Mouse (Mus musculus) forebrain, postnatal 0 days (tissue): ENCODE results near the gene Cyth3. TPM values are rescaled to one million over a fixed set of nuclear protein-coding genes. Genes with fewer than 3 reads are reported as not detected.

ENCODE experiments used
- ATAC-seq: fragments of 200-750 bp; cut with Nextera tagmentation; 2 replicates; pipeline ENCODE4 v1.8.0; 2017; ENCODE audit warnings: mild to moderate bottlenecking, moderate library complexity
- DNase-seq: peaks from one replicate; pipeline ENCODE4 v3.0.0-alpha.2; 2015
- H3K27ac ChIP-seq: fragments of 300-500 bp; sonication (generic); 2 replicates; pipeline ENCODE4 v1.5.1; 2014; ENCODE audit warnings: low read depth, mild to moderate bottlenecking, antibody characterized with exemption, low read length, moderate library complexity, mixed read lengths
- H3K27me3 ChIP-seq: fragments of 300-500 bp; sonication (generic); 2 replicates; pipeline ENCODE4 v1.6.1; 2014; ENCODE audit warnings: mild to moderate bottlenecking, low read length, mixed read lengths; ENCODE audit not compliant: insufficient read depth
- H3K36me3 ChIP-seq: fragments of 300-500 bp; sonication (generic); 2 replicates; pipeline ENCODE4 v1.6.1; 2014; ENCODE audit warnings: mild to moderate bottlenecking, moderate library complexity; ENCODE audit not compliant: insufficient read depth
- H3K4me1 ChIP-seq: fragments of 300-500 bp; sonication (generic); 2 replicates; pipeline ENCODE4 v1.6.1; 2014; ENCODE audit warnings: antibody characterized with exemption; ENCODE audit not compliant: insufficient read depth
- H3K4me2 ChIP-seq: fragments of 300-500 bp; sonication (generic); 2 replicates; pipeline ENCODE4 v1.6.1; 2014; ENCODE audit warnings: low read depth, mild to moderate bottlenecking, moderate library complexity
- H3K4me3 ChIP-seq: fragments of 300-500 bp; sonication (generic); 2 replicates; pipeline ENCODE4 v1.5.1; 2014; ENCODE audit warnings: low read depth, low read length, mixed read lengths
- H3K9ac ChIP-seq: fragments of 300-500 bp; sonication (generic); 2 replicates; pipeline ENCODE4 v1.6.1; 2014; ENCODE audit warnings: mild to moderate bottlenecking
- H3K9me3 ChIP-seq: fragments of 300-500 bp; sonication (generic); 2 replicates; pipeline ENCODE4 v1.6.1; 2016; ENCODE audit warnings: low read length
- CTCF ChIP-seq: sonication (generic); IDR thresholded peaks from 2 replicates; pipeline ENCODE4 v1.5.1; 2016; ENCODE audit warnings: antibody characterized with exemption, control low read depth, low read depth
- WGBS: fragments of 180-500 bp; shearing (Covaris S2); extraction: QIAGEN DNeasy Blood & Tissue Kit; methylation state at CpG from one replicate; pipeline ENCODE4 v1.1.7; 2014; 5-methylcytosine and 5-hydroxymethylcytosine counted together
- polyA plus RNA-seq: library from polyadenylated mRNA; unstranded; fragments of >200 nt; fragmentation: Nextera tagmentation; extraction: Ambion mirVana; gene quantifications from 2 replicates; pipeline ENCODE4 v1.2.1, GENCODE M21; 2015
- total RNA-seq: library from RNA; depleted of rRNA; stranded (reverse); fragments of >200 nt; gene quantifications from 2 replicates; pipeline ENCODE4 v1.2.3, GENCODE M21; 2014

Cyth3 gene
- total and polyA plus RNA-seq, 2 experiments from 2014 or later, result 42.5 to 63.4 TPM

GRCm38 (mm10) chr5:143730915-143731314, 108.7 kb downstream of the Cyth3 start:
- no peak for TF ChIP-seq CTCF
- 7% methylated on average over 6 of the region's 6 CpGs for WGBS
- H3K27ac ChIP-seq, result no peak overlapping the region

GRCm38 (mm10) chr5:143731483-143732112, 109.4 kb downstream of the Cyth3 start:
- no peaks in the 10 kb centered on the region for H3K9me3 ChIP-seq
- H3K4me1 ChIP-seq, result peaks cover 11% of the 10 kb centered on the region
- 1% methylated on average over 40 of the region's 82 CpGs for WGBS
- peak overlapping the region; percentile 88 for H3K4me2 ChIP-seq
- ATAC-seq, result peak; percentile 11; the same call in 1 of the 2 replicates
- no peak for TF ChIP-seq CTCF
- DNase-seq, result no peak
- H3K4me3 ChIP-seq, result peak overlapping the region; percentile 97
- H3K36me3 ChIP-seq, result peaks cover 5% of the 10 kb centered on the region; the same call in 1 of the 2 replicates
- H3K27ac ChIP-seq, result peak overlapping the region; percentile 85
- no peaks in the 10 kb centered on the region for H3K27me3 ChIP-seq
- H3K9ac ChIP-seq, result peak overlapping the region; percentile 86

More at GRCm38 (mm10) chr5:143730915-143731314, 108.7 kb downstream of the Cyth3 start:
- Histone ChIP-seq H3K36me3 (peaks cover 11% of the 10 kb centered on the region), H3K9me3 (no peaks in the 10 kb centered on the region), H3K4me1 (peaks cover 11% of the 10 kb centered on the region), H3K4me2 (peak overlapping the region; percentile 88), H3K27me3 (no peaks in the 10 kb centered on the region), H3K4me3 (peak overlapping the region; percentile 97), H3K9ac (peak overlapping the region; percentile 86; the same call in 1 of the 2 replicates)
- DNase-seq (no peak), ATAC-seq (no peak)

GRCm38 (mm10) chr5:143732180-143732891, 110.1 kb downstream of the Cyth3 start, which contains the start of gene Usp42:
Gene Usp42 (minus strand): TSS chr5:143732280.
- peak; percentile 98 for DNase-seq
- Histone ChIP-seq H3K4me2 (peak within 1 kb of the TSS; percentile 88), H3K36me3 (no peaks in the 10 kb centered on the region), H3K9ac (peak within 1 kb of the TSS; percentile 86), H3K27me3 (no peaks in the 10 kb centered on the region), H3K27ac (peak within 1 kb of the TSS; percentile 85), H3K4me3 (peak within 1 kb of the TSS; percentile 97), H3K9me3 (no peaks in the 10 kb centered on the region), H3K4me1 (peaks cover 11% of the 10 kb centered on the region)
- under 1% methylated on average over 71 of the region's 82 CpGs for WGBS
- peak; percentile 39 for TF ChIP-seq CTCF
- peak; percentile 98 for ATAC-seq

DNA sequence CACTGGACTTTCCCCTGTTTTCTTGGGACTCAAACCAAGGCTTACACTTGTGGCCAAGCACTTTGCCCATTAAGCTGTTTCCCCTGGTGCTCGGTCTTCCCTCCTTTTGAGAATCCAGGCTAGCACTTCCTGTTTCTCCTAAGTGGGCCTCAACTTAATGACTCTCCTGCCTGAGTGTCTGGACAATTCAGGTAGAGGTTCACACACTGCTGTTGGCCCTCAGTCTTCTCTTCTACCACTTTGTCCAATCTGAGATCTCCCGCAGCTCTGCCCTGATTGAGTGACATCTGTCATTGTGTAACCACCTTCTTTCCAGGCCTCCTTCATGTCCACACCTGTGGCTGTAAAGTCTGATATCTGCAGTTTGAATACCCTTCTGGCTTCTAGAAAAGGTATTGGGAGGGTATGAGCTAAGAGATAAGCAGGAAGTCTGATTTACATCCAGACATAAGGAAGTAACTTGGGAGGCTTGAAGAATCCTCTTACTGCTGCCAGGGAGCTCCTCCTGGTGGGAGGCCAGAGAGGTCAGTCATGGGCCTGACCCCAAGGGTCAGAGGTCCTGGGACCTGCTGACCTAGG, 127.5 kb downstream of the Cyth3 start:
- no peaks in the 10 kb centered on the region for H3K27me3 ChIP-seq
- no peak overlapping the region for H3K27ac ChIP-seq
- TF ChIP-seq CTCF, result no peak
- no peak overlapping the region for H3K4me2 ChIP-seq
- H3K36me3 ChIP-seq, result no peaks in the 10 kb centered on the region
- H3K9ac ChIP-seq, result no peak overlapping the region
- H3K9me3 ChIP-seq, result no peaks in the 10 kb centered on the region
- no peaks in the 10 kb centered on the region for H3K4me1 ChIP-seq
- ATAC-seq (no peak), DNase-seq (no peak)
- no peak overlapping the region for H3K4me3 ChIP-seq
- 85% methylated on average over 2 of the region's 2 CpGs for WGBS

DNA sequence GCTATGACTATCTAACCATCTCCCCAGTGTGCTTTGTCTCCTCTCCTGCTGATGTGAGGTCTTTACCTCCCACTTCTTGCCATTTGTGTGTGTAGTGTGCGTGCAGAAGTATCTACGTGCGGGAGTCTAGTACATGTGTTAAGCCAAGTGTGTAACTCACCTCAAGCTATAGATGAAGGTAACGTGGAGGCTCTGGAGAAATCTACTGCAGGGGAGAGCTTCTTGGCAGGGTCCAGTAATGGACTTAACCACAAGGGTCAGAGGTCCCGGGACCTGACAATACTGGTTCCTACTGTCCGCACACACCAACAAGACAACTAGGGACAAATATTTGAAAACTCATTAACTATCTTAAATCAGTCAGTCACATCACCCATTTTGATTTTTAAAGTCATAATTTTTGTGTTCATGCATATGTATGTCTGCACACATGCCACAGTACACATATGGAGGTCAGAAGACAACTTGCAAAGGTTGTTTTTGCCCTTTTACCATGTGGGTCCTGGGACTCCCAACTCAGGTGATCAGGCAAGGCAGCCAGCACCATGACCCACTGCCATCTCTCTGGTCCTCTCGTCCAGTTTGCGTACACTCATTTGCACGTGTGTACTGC, 133.4 kb downstream of the Cyth3 start:
- no peaks in the 10 kb centered on the region for H3K36me3 ChIP-seq
- no peak for TF ChIP-seq CTCF
- 0 out of 2 replicates have a peak, but pooled peaks cover 8% of the 10 kb centered on the region for H3K4me1 ChIP-seq
- H3K4me2 ChIP-seq, result no peak overlapping the region
- no peak overlapping the region for H3K4me3 ChIP-seq
- no peak overlapping the region for H3K27ac ChIP-seq
- 95% methylated on average over 9 of the region's 9 CpGs for WGBS
- DNase-seq, result no peak
- no peak for ATAC-seq
- no peak overlapping the region for H3K9ac ChIP-seq
- H3K9me3 ChIP-seq, result no peaks in the 10 kb centered on the region
- no peaks in the 10 kb centered on the region for H3K27me3 ChIP-seq

GRCm38 (mm10) chr5:143757755-143758443, 135.7 kb downstream of the Cyth3 start:
- WGBS, result 20% methylated on average over 28 of the region's 28 CpGs
- no peak for TF ChIP-seq CTCF
- DNase-seq (peak; percentile 86), ATAC-seq (peak; percentile 98)
- Histone ChIP-seq H3K4me3 (peak overlapping the region; percentile 51), H3K36me3 (no peaks in the 10 kb centered on the region), H3K9me3 (no peaks in the 10 kb centered on the region), H3K27ac (no peak overlapping the region; the same call in 1 of the 2 replicates), H3K4me2 (peak overlapping the region; percentile 68), H3K4me1 (0 out of 2 replicates have a peak, but pooled peaks cover 8% of the 10 kb centered on the region), H3K27me3 (no peaks in the 10 kb centered on the region), H3K9ac (peak overlapping the region; percentile 46)
